ENCODE assay signal across 18 mouse cellular contexts in the genomic region with DNA sequence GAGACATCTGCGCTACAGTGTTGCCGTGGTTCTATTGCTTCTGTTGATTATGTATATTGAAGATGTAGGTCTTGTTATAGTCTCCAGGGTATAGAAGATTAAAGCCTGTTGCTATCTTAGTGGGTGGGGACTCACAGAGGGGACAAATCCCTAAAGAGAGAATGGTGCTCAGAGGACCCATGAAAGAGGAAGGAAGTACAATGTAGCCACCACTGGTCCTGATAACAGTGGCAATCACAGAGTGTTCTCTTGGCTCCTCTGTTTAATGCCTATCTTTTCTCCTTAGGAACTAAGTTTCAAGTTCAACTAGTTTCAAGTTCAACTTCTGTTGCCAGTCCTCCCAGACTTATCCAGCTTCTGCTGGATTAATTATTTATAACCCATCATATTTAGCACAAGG.
"Had no signal": no experiment of that assay in that cellular context is flagged by ENCODE, and none has a peak within 500 bp of the region (broad histone marks: within the 10 kb centered on the region; RNA-seq: fewer than 3 reads in every experiment).

No protein-coding gene starts in this region.

- DNase-seq: liver, postnatal 0 days; lung, adult 2 months; lung, postnatal 14 days; lung, postnatal 36 days; right cerebral cortex, postnatal 14 days; thymus, adult 2 months; thymus, postnatal 25 days; thymus, postnatal 4 days had no signal

- H3K9ac ChIP-seq: liver, postnatal 0 days; lung, embryonic 15.5 days; midbrain, embryonic 13.5 days; midbrain, embryonic 15.5 days; neural tube, embryonic 12.5 days; stomach, embryonic 15.5 days had no signal

- ATAC-seq: liver, postnatal 0 days; lung, postnatal 0 days; midbrain, embryonic 13.5 days; midbrain, embryonic 15.5 days had no signal

- H3K9me3 ChIP-seq: lung, embryonic 15.5 days; megakaryocyte, embryonic 14.5 days; midbrain, embryonic 13.5 days; midbrain, embryonic 15.5 days; neural tube, embryonic 12.5 days; stomach, embryonic 15.5 days had no signal

- H3K4me3 ChIP-seq: lung, embryonic 15.5 days; megakaryocyte, embryonic 14.5 days; midbrain, embryonic 13.5 days; midbrain, embryonic 15.5 days; neural tube, embryonic 12.5 days; stomach, embryonic 15.5 days had no signal

- H3K27me3 ChIP-seq: lung, embryonic 15.5 days; megakaryocyte, embryonic 14.5 days; midbrain, embryonic 13.5 days; midbrain, embryonic 15.5 days; neural tube, embryonic 12.5 days; stomach, embryonic 15.5 days had no signal

- H3K36me3 ChIP-seq: lung, embryonic 15.5 days; midbrain, embryonic 13.5 days; midbrain, embryonic 15.5 days; neural tube, embryonic 12.5 days; stomach, embryonic 15.5 days had no signal

- H3K4me2 ChIP-seq: lung, embryonic 15.5 days; midbrain, embryonic 11.5 days; midbrain, embryonic 13.5 days; midbrain, embryonic 15.5 days; neural tube, embryonic 12.5 days; stomach, embryonic 15.5 days had no signal

- H3K4me1 ChIP-seq: lung, embryonic 15.5 days; midbrain, embryonic 13.5 days; midbrain, embryonic 15.5 days; neural tube, embryonic 12.5 days; stomach, embryonic 15.5 days had no signal

- H3K27ac ChIP-seq: lung, embryonic 15.5 days; macrophage; midbrain, embryonic 13.5 days; midbrain, embryonic 15.5 days; neural tube, embryonic 12.5 days; stomach, embryonic 15.5 days; stomach, postnatal 0 days had no signal
